Mouse (Mus musculus): ENCODE results near the gene C1qc.

The C1qc gene

GRCm38 (mm10) chr4:136895861-136896260 is 3.0 kb upstream of the C1qc start:
- no peak for DNase-seq (ENCODE audit: low spot score in 2 of 2)

GRCm38 (mm10) chr4:136894821-136895220 is 2.0 kb upstream of the C1qc start:
- no peak for DNase-seq (ENCODE audit: low spot score in 2 of 2)

- peak; percentile 75 to 83 for DNase-seq (ENCODE audit: low spot score in 2 of 2)
Observed at GRCm38 (mm10) chr4:136893691-136894543, 1.1 kb upstream of the C1qc start.

- DNase-seq (ENCODE audit: low spot score in 2 of 2): no peak
Observed at GRCm38 (mm10) chr4:136892371-136892770, 494 bp downstream of the C1qc start.

- DNase-seq (ENCODE audit: low spot score in 2 of 2): no peak
Observed at GRCm38 (mm10) chr4:136891115-136891514, 1.8 kb downstream of the C1qc start.

- DNase-seq (ENCODE audit: low spot score in 2 of 2): no peak
Observed at GRCm38 (mm10) chr4:136889981-136890380, 2.9 kb downstream of the C1qc start.

GRCm38 (mm10) chr4:136887714-136888113 is 5.2 kb downstream of the C1qc start:
- no peak for DNase-seq (ENCODE audit: low spot score in 2 of 2)

- peak; percentile 65 to 66 for DNase-seq (ENCODE audit: low spot score in 2 of 2)
Observed at GRCm38 (mm10) chr4:136886101-136886500, 6.8 kb downstream of the C1qc start, which contains the start of gene C1qb. TSS of gene C1qb (minus strand) at chr4:136886187.

- no peak for DNase-seq (ENCODE audit: low spot score in 2 of 2)
Observed at GRCm38 (mm10) chr4:136878601-136879000, 14.3 kb downstream of the C1qc start.

- DNase-seq (ENCODE audit: low spot score in 2 of 2): no peak
Observed at GRCm38 (mm10) chr4:136878171-136878570, 14.7 kb downstream of the C1qc start.

- DNase-seq (ENCODE audit: low spot score in 2 of 2): peak; percentile 53 to 76
Observed at GRCm38 (mm10) chr4:136876971-136877370, 15.9 kb downstream of the C1qc start.

GRCm38 (mm10) chr4:136875012-136875411 is 17.9 kb downstream of the C1qc start:
- DNase-seq (ENCODE audit: low spot score in 2 of 2): no peak

GRCm38 (mm10) chr4:136868371-136868770 is 24.5 kb downstream of the C1qc start:
- no peak for DNase-seq (ENCODE audit: low spot score in 2 of 2)

GRCm38 (mm10) chr4:136867690-136868345 is 25.0 kb downstream of the C1qc start:
- peak in 1 of 2 experiments; percentile 53 for DNase-seq (ENCODE audit: low spot score in 2 of 2)

- no peak for DNase-seq (ENCODE audit: low spot score in 2 of 2)
Observed at GRCm38 (mm10) chr4:136865531-136865930, 27.3 kb downstream of the C1qc start.

- no peak for DNase-seq (ENCODE audit: low spot score in 2 of 2)
Observed at GRCm38 (mm10) chr4:136864751-136865470, 28.0 kb downstream of the C1qc start.

GRCm38 (mm10) chr4:136863517-136863916 is 29.3 kb downstream of the C1qc start:
- no peak for DNase-seq (ENCODE audit: low spot score in 2 of 2)

- no peak for DNase-seq (ENCODE audit: low spot score in 2 of 2)
Observed at GRCm38 (mm10) chr4:136862411-136862810, 30.5 kb downstream of the C1qc start.

- DNase-seq (ENCODE audit: low spot score in 2 of 2): peak; percentile 39 to 50
Observed at GRCm38 (mm10) chr4:136861806-136862205, 31.1 kb downstream of the C1qc start.

GRCm38 (mm10) chr4:136860022-136860421 is 32.8 kb downstream of the C1qc start:
- DNase-seq (ENCODE audit: low spot score in 2 of 2): no peak

- no peak for DNase-seq (ENCODE audit: low spot score in 2 of 2)
Observed at GRCm38 (mm10) chr4:136855081-136855480, 37.8 kb downstream of the C1qc start.

- no peak for DNase-seq (ENCODE audit: low spot score in 2 of 2)
Observed at GRCm38 (mm10) chr4:136852989-136853388, 39.9 kb downstream of the C1qc start.
